Mouse (Mus musculus): ENCODE measurements around the gene Notch4. TPM values are rescaled to one million over a fixed set of nuclear protein-coding genes. Genes with fewer than 3 reads are reported as not detected.
A peak's percentile ranks its signal among the peaks of the same experiment; 100 is the strongest.

The Notch4 gene
- polyA plus RNA-seq, 1 experiment from 2014 or later: 9.8 TPM

DNA sequence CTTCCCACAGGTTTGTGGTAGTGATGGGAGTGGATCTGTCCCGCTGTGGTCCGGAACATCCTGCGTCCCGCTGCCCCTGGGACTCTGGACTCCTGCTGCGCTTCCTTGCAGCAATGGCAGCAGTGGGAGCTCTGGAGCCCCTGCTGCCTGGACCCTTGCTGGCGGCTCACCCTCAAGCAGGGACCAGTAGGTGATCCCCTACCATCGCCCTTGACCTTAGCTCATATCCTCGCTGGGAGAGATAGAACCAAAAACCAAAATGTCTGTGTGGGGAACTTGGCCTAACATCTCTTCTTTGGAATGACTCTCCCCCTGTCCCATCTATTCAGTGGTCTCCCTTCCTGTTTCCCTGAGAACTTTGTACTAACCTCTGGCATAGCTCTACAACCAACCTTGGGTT, 19.8 kb downstream of the Notch4 start:
- no peak for ATAC-seq (ENCODE audit: insufficient number of reproducible peaks, insufficient read depth, low FRiP score, low read depth)
- Histone ChIP-seq H3K4me3 (ENCODE audit: control insufficient read depth in 1 of 2, insufficient read depth in 1 of 2, low read depth in 1 of 2, low read length in 2 of 2) (no peak overlapping the region), H3K9me3 (ENCODE audit: control insufficient read depth, low read length) (no peaks in the 10 kb centered on the region), H3K36me3 (ENCODE audit: control insufficient read depth, insufficient read depth, low read length) (no peaks in the 10 kb centered on the region), H3K27ac (replicated peaks in 1 of 2; ENCODE audit: control insufficient read depth in 1 of 2, insufficient read depth in 1 of 2, low read depth in 2 of 2, low read length in 2 of 2) (no peak overlapping the region), H3K27me3 (ENCODE audit: control insufficient read depth, insufficient read depth, low read length) (no peaks in the 10 kb centered on the region), H3K9ac (ENCODE audit: low read length) (no peak overlapping the region), H3K4me2 (ENCODE audit: low read length) (no peak overlapping the region), H3K4me1 (ENCODE audit: control insufficient read depth in 2 of 2, insufficient read depth in 2 of 2, low read length in 2 of 2) (peaks cover 9 to 16% of the 10 kb centered on the region in 2 experiments)
- WGBS: 83% methylated on average over 8 of the region's 8 CpGs

GRCm38 (mm10) chr17:34585121-34585520, 21.1 kb downstream of the Notch4 start:
- Histone ChIP-seq H3K9ac (ENCODE audit: low read length) (no peak overlapping the region), H3K4me1 (ENCODE audit: control insufficient read depth in 2 of 2, insufficient read depth in 2 of 2, low read length in 2 of 2) (peaks cover 13 to 28% of the 10 kb centered on the region in 2 experiments), H3K4me2 (ENCODE audit: low read length) (no peak overlapping the region), H3K27me3 (ENCODE audit: control insufficient read depth, insufficient read depth, low read length) (no peaks in the 10 kb centered on the region), H3K9me3 (ENCODE audit: control insufficient read depth, low read length) (no peaks in the 10 kb centered on the region), H3K36me3 (ENCODE audit: control insufficient read depth, insufficient read depth, low read length) (no peaks in the 10 kb centered on the region), H3K27ac (replicated peaks in 1 of 2; ENCODE audit: control insufficient read depth in 1 of 2, insufficient read depth in 1 of 2, low read depth in 2 of 2, low read length in 2 of 2) (no peak overlapping the region), H3K4me3 (ENCODE audit: control insufficient read depth in 1 of 2, insufficient read depth in 1 of 2, low read depth in 1 of 2, low read length in 2 of 2) (no peak overlapping the region)
- 84% methylated on average over 8 of the region's 8 CpGs for WGBS
- no peak for ATAC-seq (ENCODE audit: insufficient number of reproducible peaks, insufficient read depth, low FRiP score, low read depth)

GRCm38 (mm10) chr17:34585877-34586771, 22.1 kb downstream of the Notch4 start:
- no peak for ATAC-seq (ENCODE audit: insufficient number of reproducible peaks, insufficient read depth, low FRiP score, low read depth)
- no peaks in the 10 kb centered on the region for H3K27me3 ChIP-seq (ENCODE audit: control insufficient read depth, insufficient read depth, low read length)
- H3K27ac ChIP-seq (replicated peaks in 1 of 2; ENCODE audit: control insufficient read depth in 1 of 2, insufficient read depth in 1 of 2, low read depth in 2 of 2, low read length in 2 of 2): peak overlapping the region; percentile 81 to 92
- H3K9ac ChIP-seq (ENCODE audit: low read length): peak overlapping the region; percentile 86
- 31% methylated on average over 32 of the region's 32 CpGs for WGBS
- no peaks in the 10 kb centered on the region for H3K9me3 ChIP-seq (ENCODE audit: control insufficient read depth, low read length)
- no peaks in the 10 kb centered on the region for H3K36me3 ChIP-seq (ENCODE audit: control insufficient read depth, insufficient read depth, low read length)
- peak overlapping the region; percentile 97 for H3K4me2 ChIP-seq (ENCODE audit: low read length)
- peaks cover 17 to 37% of the 10 kb centered on the region in 2 experiments for H3K4me1 ChIP-seq (ENCODE audit: control insufficient read depth in 2 of 2, insufficient read depth in 2 of 2, low read length in 2 of 2)
- H3K4me3 ChIP-seq (ENCODE audit: control insufficient read depth in 1 of 2, insufficient read depth in 1 of 2, low read depth in 1 of 2, low read length in 2 of 2): peak overlapping the region; percentile 65 to 73

DNA sequence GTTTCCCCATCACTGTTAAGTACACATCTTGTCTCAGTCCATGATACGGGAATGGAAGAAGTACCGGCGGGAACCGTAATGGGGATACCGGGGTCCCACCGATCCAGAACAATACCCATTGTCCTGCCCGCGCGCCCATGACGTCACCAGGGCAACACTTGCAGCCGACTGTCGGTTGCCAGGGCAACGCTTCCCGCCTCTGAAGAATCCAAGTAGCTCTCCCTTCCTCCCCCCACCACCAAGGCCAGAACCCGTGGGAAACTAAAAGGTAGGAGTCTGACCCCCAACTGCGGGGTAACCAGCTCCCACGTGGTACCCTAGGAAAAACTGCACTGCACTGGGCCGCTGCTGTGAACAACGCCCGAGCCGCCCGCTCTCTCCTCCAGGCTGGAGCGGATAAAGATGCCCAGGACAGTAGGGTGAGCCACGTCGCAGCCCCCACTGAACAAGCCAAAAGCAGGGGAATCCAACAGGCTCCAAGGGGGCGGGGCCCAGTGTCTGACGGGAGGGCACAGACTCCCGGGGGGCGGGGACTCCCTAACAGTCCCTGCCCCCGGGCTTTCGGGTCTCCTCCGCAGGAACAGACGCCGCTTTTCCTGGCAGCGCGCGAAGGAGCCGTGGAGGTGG, 22.8 kb downstream of the Notch4 start:
- Histone ChIP-seq H3K9ac (ENCODE audit: low read length) (peak overlapping the region; percentile 86), H3K27ac (replicated peaks in 1 of 2; ENCODE audit: control insufficient read depth in 1 of 2, insufficient read depth in 1 of 2, low read depth in 2 of 2, low read length in 2 of 2) (peak overlapping the region; percentile 81 to 92), H3K4me2 (ENCODE audit: low read length) (peak overlapping the region; percentile 97), H3K36me3 (ENCODE audit: control insufficient read depth, insufficient read depth, low read length) (no peaks in the 10 kb centered on the region), H3K27me3 (ENCODE audit: control insufficient read depth, insufficient read depth, low read length) (no peaks in the 10 kb centered on the region), H3K9me3 (ENCODE audit: control insufficient read depth, low read length) (no peaks in the 10 kb centered on the region), H3K4me1 (ENCODE audit: control insufficient read depth in 2 of 2, insufficient read depth in 2 of 2, low read length in 2 of 2) (peaks cover 23 to 43% of the 10 kb centered on the region in 2 experiments), H3K4me3 (ENCODE audit: control insufficient read depth in 1 of 2, insufficient read depth in 1 of 2, low read depth in 1 of 2, low read length in 2 of 2) (peak overlapping the region; percentile 65 to 73)
- ATAC-seq (ENCODE audit: insufficient number of reproducible peaks, insufficient read depth, low FRiP score, low read depth): peak; percentile 81
- WGBS: 0% methylated on average over 38 of the region's 38 CpGs

- Histone ChIP-seq H3K27ac (replicated peaks in 1 of 2; ENCODE audit: control insufficient read depth in 1 of 2, insufficient read depth in 1 of 2, low read depth in 2 of 2, low read length in 2 of 2) (peak overlapping the region; percentile 81 to 92), H3K4me2 (ENCODE audit: low read length) (peak overlapping the region; percentile 97), H3K9ac (ENCODE audit: low read length) (peak overlapping the region; percentile 86), H3K4me3 (ENCODE audit: control insufficient read depth in 1 of 2, insufficient read depth in 1 of 2, low read depth in 1 of 2, low read length in 2 of 2) (peak overlapping the region; percentile 65 to 73), H3K9me3 (ENCODE audit: control insufficient read depth, low read length) (no peaks in the 10 kb centered on the region), H3K4me1 (ENCODE audit: control insufficient read depth in 2 of 2, insufficient read depth in 2 of 2, low read length in 2 of 2) (peaks cover 23 to 43% of the 10 kb centered on the region in 2 experiments), H3K36me3 (ENCODE audit: control insufficient read depth, insufficient read depth, low read length) (no peaks in the 10 kb centered on the region), H3K27me3 (ENCODE audit: control insufficient read depth, insufficient read depth, low read length) (no peaks in the 10 kb centered on the region)
- ATAC-seq (ENCODE audit: insufficient number of reproducible peaks, insufficient read depth, low FRiP score, low read depth): peak; percentile 83
- 0% methylated on average over 50 of the region's 50 CpGs for WGBS
These were observed 23.3 kb downstream of the Notch4 start for GRCm38 (mm10) chr17:34587423-34587811.

- 2% methylated on average over 19 of the region's 19 CpGs for WGBS
- H3K9me3 ChIP-seq (ENCODE audit: control insufficient read depth, low read length): no peaks in the 10 kb centered on the region
- no peaks in the 10 kb centered on the region for H3K36me3 ChIP-seq (ENCODE audit: control insufficient read depth, insufficient read depth, low read length)
- peak overlapping the region; percentile 86 for H3K9ac ChIP-seq (ENCODE audit: low read length)
- H3K4me1 ChIP-seq (ENCODE audit: control insufficient read depth in 2 of 2, insufficient read depth in 2 of 2, low read length in 2 of 2): peaks cover 23 to 44% of the 10 kb centered on the region in 2 experiments
- peak overlapping the region; percentile 97 for H3K4me2 ChIP-seq (ENCODE audit: low read length)
- ATAC-seq (ENCODE audit: insufficient number of reproducible peaks, insufficient read depth, low FRiP score, low read depth): no peak
- H3K27me3 ChIP-seq (ENCODE audit: control insufficient read depth, insufficient read depth, low read length): no peaks in the 10 kb centered on the region
- peak overlapping the region; percentile 65 to 73 for H3K4me3 ChIP-seq (ENCODE audit: control insufficient read depth in 1 of 2, insufficient read depth in 1 of 2, low read depth in 1 of 2, low read length in 2 of 2)
- peak overlapping the region; percentile 75 to 92 for H3K27ac ChIP-seq (replicated peaks in 1 of 2; ENCODE audit: control insufficient read depth in 1 of 2, insufficient read depth in 1 of 2, low read depth in 2 of 2, low read length in 2 of 2)
These were observed 23.7 kb downstream of the Notch4 start for GRCm38 (mm10) chr17:34587814-34588213.

DNA sequence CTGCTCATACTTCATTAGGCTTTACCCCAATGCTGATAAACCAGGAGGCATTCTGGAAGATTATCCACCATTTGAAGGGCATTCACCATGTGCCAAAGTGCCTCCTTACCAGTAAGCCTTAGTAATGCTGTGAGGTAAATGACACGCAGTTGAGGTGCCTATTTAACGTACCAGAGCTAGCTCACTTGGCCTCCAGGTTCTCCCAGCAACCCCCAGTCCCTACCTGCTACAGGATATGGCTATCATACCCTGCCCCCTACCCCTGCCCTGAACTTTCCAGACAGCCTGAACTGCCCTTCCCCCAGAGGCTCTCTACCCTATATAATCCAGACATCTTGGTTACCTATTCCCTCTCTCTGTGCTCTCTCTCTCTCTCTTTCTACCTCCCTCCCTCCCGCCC, 24.7 kb downstream of the Notch4 start:
- Histone ChIP-seq H3K4me3 (ENCODE audit: control insufficient read depth in 1 of 2, insufficient read depth in 1 of 2, low read depth in 1 of 2, low read length in 2 of 2) (no peak overlapping the region), H3K27me3 (ENCODE audit: control insufficient read depth, insufficient read depth, low read length) (no peaks in the 10 kb centered on the region), H3K9me3 (ENCODE audit: control insufficient read depth, low read length) (no peaks in the 10 kb centered on the region), H3K27ac (replicated peaks in 1 of 2; ENCODE audit: control insufficient read depth in 1 of 2, insufficient read depth in 1 of 2, low read depth in 2 of 2, low read length in 2 of 2) (peak overlapping the region in 1 of 2 experiments; percentile 92; a peak in 1 of 4 replicates), H3K36me3 (ENCODE audit: control insufficient read depth, insufficient read depth, low read length) (no peaks in the 10 kb centered on the region; the same call in 1 of the 2 replicates), H3K4me2 (ENCODE audit: low read length) (0 out of 2 replicates have a peak overlapping the region, but pooled peaks have one; percentile 97), H3K4me1 (ENCODE audit: control insufficient read depth in 2 of 2, insufficient read depth in 2 of 2, low read length in 2 of 2) (peaks cover 23 to 52% of the 10 kb centered on the region in 2 experiments), H3K9ac (ENCODE audit: low read length) (no peak overlapping the region)
- WGBS: 60% methylated on average over 3 of the region's 3 CpGs
- no peak for ATAC-seq (ENCODE audit: insufficient number of reproducible peaks, insufficient read depth, low FRiP score, low read depth)
